Mouse (Mus musculus) lung, adult 10 weeks (tissue): ENCODE measurements around the gene Ubxn6. TPM values are rescaled to one million over a fixed set of nuclear protein-coding genes. Genes with fewer than 3 reads are reported as not detected.

Source experiments
- polyA plus RNA-seq: library from polyadenylated mRNA; stranded (reverse); fragments of 350-450 nt; fragmentation: Illumina TruSeq; extraction: RNeasy Lipid Tissue Mini Kit (QIAGEN cat#74804); gene quantifications from one replicate; pipeline ENCODE4 v1.2.3, GENCODE M21; 2014; ENCODE audit warnings: low read depth, low replicate concordance; ENCODE audit not compliant: insufficient read depth

The Ubxn6 gene
- 44.7 TPM for polyA plus RNA-seq

GRCm38 (mm10) chr17:56074827-56075208 is at the start of gene Ubxn6:
Gene Ubxn6 (minus strand): TSS chr17:56075028.

GRCm38 (mm10) chr17:56121826-56122225 is 47.0 kb upstream of the Ubxn6 start, which contains the start of gene Lrg1:
Gene Lrg1 (minus strand): TSS chr17:56122001.

GRCm38 (mm10) chr17:56117251-56117710 is 42.5 kb upstream of the Ubxn6 start, which contains the start of gene Plin5:
Gene Plin5 (minus strand): TSS chr17:56117596.

GRCm38 (mm10) chr17:56109219-56110051 is 34.6 kb upstream of the Ubxn6 start, which contains the start of gene Plin4:
Gene Plin4 (minus strand): TSS chr17:56109803.

GRCm38 (mm10) chr17:56078880-56079795 is 4.3 kb upstream of the Ubxn6 start, which contains the start of gene Hdgfl2:
Gene Hdgfl2 (plus strand): TSS chr17:56079634.

GRCm38 (mm10) chr17:56040030-56040856 is 34.6 kb downstream of the Ubxn6 start, which contains the start of gene Chaf1a:
Gene Chaf1a (plus strand): TSS chr17:56040439.

GRCm38 (mm10) chr17:56036176-56036900 is 38.5 kb downstream of the Ubxn6 start, which contains the start of gene Sh3gl1:
Gene Sh3gl1 (minus strand): TSS chr17:56036635.

Other genes with a start within 250 kb of the Ubxn6 start
- gene Zfp119a, start 196.1 kb downstream of the Ubxn6 start, polyA plus RNA-seq, result 4.2 TPM
- 10.6 TPM for gene Zfp959, start 182.9 kb downstream of the Ubxn6 start, polyA plus RNA-seq
- gene Zfp119b, start 125.5 kb downstream of the Ubxn6 start, polyA plus RNA-seq, result 6.3 TPM
- gene Ebi3, start 122.4 kb downstream of the Ubxn6 start, polyA plus RNA-seq, result 3.7 TPM
- gene Yju2, start 115.9 kb downstream of the Ubxn6 start, polyA plus RNA-seq, result 11.8 TPM
- gene Shd, start 104.6 kb downstream of the Ubxn6 start, polyA plus RNA-seq, result 0.27 TPM
- gene Fsd1, start 88.5 kb downstream of the Ubxn6 start, polyA plus RNA-seq, result not detected
- 24.8 TPM for gene Stap2, start 69.4 kb downstream of the Ubxn6 start, polyA plus RNA-seq
- 46.4 TPM for gene Mpnd, start 69.3 kb downstream of the Ubxn6 start, polyA plus RNA-seq
- 29.8 TPM for gene Sh3gl1, start 38.4 kb downstream of the Ubxn6 start, polyA plus RNA-seq
- gene Chaf1a, start 34.6 kb downstream of the Ubxn6 start, polyA plus RNA-seq, result 1.4 TPM
- gene Hdgfl2, start 4.6 kb upstream of the Ubxn6 start, polyA plus RNA-seq, result 35.9 TPM
- 8.1 TPM for gene Plin4, start 34.8 kb upstream of the Ubxn6 start, polyA plus RNA-seq
- 2.9 TPM for gene Plin5, start 42.6 kb upstream of the Ubxn6 start, polyA plus RNA-seq
- 77.3 TPM for gene Lrg1, start 47.0 kb upstream of the Ubxn6 start, polyA plus RNA-seq
- gene Sema6b, start 65.3 kb upstream of the Ubxn6 start, polyA plus RNA-seq, result 3.0 TPM
- gene Tnfaip8l1, start 87.4 kb upstream of the Ubxn6 start, polyA plus RNA-seq, result 1.7 TPM
- 53.7 TPM for gene Mydgf, start 108.9 kb upstream of the Ubxn6 start, polyA plus RNA-seq
- gene Dpp9, start 143.9 kb upstream of the Ubxn6 start, polyA plus RNA-seq, result 16.6 TPM
- 9.4 TPM for gene Fem1a, start 181.8 kb upstream of the Ubxn6 start, polyA plus RNA-seq
- gene Ticam1, start 201.8 kb upstream of the Ubxn6 start, polyA plus RNA-seq, result 6.8 TPM
- gene Plin3, start 217.8 kb upstream of the Ubxn6 start, polyA plus RNA-seq, result 22.8 TPM
- gene Arrdc5, start 225.3 kb upstream of the Ubxn6 start, polyA plus RNA-seq, result not detected
- 1.3 TPM for gene Uhrf1, start 228.3 kb upstream of the Ubxn6 start, polyA plus RNA-seq